Mouse (Mus musculus) stomach, embryonic 14.5 days (tissue): Measurements from ENCODE around the gene Rusc2. TPM values are rescaled to one million over a fixed set of nuclear protein-coding genes. Genes with fewer than 3 reads are reported as not detected.

Source experiments
- ATAC-seq: fragments of 200-750 bp; cut with Nextera tagmentation; 2 replicates; pipeline ENCODE4 v1.8.0; 2017; ENCODE audit warnings: low read depth, moderate TSS enrichment; ENCODE audit not compliant: insufficient number of reproducible peaks, insufficient read depth, low FRiP score
- H3K27ac ChIP-seq: fragments of 300-500 bp; sonication (generic); 2 replicates; pipeline ENCODE4 v1.5.1; 2014; ENCODE audit warnings: mild to moderate bottlenecking, low read length, moderate library complexity, mixed read lengths
- H3K27me3 ChIP-seq: fragments of 300-500 bp; sonication (generic); 2 replicates; pipeline ENCODE4 v1.6.1; 2014; ENCODE audit warnings: low read length, control low read depth, mixed read lengths; ENCODE audit not compliant: control insufficient read depth, insufficient read depth
- H3K36me3 ChIP-seq: fragments of 300-500 bp; sonication (generic); 2 replicates; pipeline ENCODE4 v1.6.1; 2014; ENCODE audit warnings: mild to moderate bottlenecking, control low read depth, low read length, moderate library complexity, mixed read lengths; ENCODE audit not compliant: control insufficient read depth, insufficient read depth
- H3K4me1 ChIP-seq: fragments of 300-500 bp; sonication (generic); 2 replicates; pipeline ENCODE4 v1.6.1; 2014; ENCODE audit warnings: low read length, control low read depth, mixed read lengths; ENCODE audit not compliant: control insufficient read depth, insufficient read depth
- H3K4me2 ChIP-seq: fragments of 300-500 bp; sonication (generic); replicated peaks from 2 replicates; pipeline ENCODE4 v1.6.1; 2014; ENCODE audit warnings: low read depth, low read length, control low read depth
- H3K4me3 ChIP-seq: fragments of 300-500 bp; sonication (generic); 2 replicates; pipeline ENCODE4 v1.5.1; 2014; ENCODE audit warnings: low read depth, low read length, control low read depth
- H3K9ac ChIP-seq: fragments of 300-500 bp; sonication (generic); replicated peaks from 2 replicates; pipeline ENCODE4 v1.6.1; 2014; ENCODE audit warnings: low read depth, mild to moderate bottlenecking, control low read depth, low read length, moderate library complexity, mixed read lengths
- H3K9me3 ChIP-seq: fragments of 300-500 bp; sonication (generic); 2 replicates; pipeline ENCODE4 v1.6.1; 2016; ENCODE audit warnings: low read depth, low read length, control low read depth; ENCODE audit not compliant: control insufficient read depth
- WGBS: fragments of 180-500 bp; shearing (Covaris S2); extraction: QIAGEN DNeasy Blood & Tissue Kit; methylation state at CpG from one replicate; pipeline ENCODE4 v1.1.7; 2014; 5-methylcytosine and 5-hydroxymethylcytosine counted together
- polyA plus RNA-seq: library from polyadenylated mRNA; unstranded; fragments of >200 nt; fragmentation: Nextera tagmentation; extraction: Ambion mirVana; gene quantifications from 2 replicates; pipeline ENCODE4 v1.2.1, GENCODE M21; 2014

Rusc2 gene
- polyA plus RNA-seq, 1 experiment from 2014 or later: 12.4 TPM

DNA sequence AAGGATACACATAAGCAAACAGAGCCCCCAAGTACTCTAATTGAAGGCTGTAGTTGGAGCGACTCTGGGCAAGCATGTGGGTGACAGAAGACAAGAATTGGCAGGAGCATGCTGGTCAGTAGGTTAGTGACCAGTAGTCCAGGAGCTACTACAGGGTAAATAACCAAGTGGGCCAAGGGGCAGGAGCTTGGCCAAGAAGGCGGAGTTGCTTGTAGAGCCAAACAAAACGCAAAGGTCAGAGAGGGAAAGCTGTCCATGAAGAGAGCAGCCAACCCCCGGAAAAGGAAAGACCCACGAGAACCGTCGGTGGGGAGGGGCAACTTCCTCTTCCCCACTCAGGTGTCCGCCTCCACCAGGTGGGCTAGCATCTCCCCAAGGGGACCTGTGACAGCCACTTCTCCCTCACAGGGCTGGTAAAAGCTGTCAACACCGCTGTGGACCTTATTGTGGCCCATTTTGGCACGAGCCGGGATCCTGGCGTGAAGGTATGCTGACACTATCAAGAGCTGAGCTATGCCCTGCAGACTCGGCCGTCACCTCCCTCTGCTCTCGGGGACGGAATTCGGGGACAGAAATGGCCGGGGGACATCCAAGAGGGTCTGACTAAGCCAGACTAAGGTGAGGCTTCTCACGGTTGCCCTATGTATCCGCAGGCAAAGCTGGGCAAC lies 41.6 kb downstream of the Rusc2 start:
- Histone ChIP-seq H3K9me3 (no peaks in the 10 kb centered on the region), H3K4me3 (no peak overlapping the region), H3K36me3 (peaks cover 44% of the 10 kb centered on the region), H3K27ac (no peak overlapping the region), H3K4me2 (no peak overlapping the region), H3K4me1 (no peaks in the 10 kb centered on the region; the same call in 1 of the 2 replicates), H3K27me3 (peaks cover 19% of the 10 kb centered on the region; the same call in 1 of the 2 replicates), H3K9ac (no peak overlapping the region)
- WGBS: 85% methylated on average over 20 of the region's 20 CpGs
- no peak for ATAC-seq

DNA sequence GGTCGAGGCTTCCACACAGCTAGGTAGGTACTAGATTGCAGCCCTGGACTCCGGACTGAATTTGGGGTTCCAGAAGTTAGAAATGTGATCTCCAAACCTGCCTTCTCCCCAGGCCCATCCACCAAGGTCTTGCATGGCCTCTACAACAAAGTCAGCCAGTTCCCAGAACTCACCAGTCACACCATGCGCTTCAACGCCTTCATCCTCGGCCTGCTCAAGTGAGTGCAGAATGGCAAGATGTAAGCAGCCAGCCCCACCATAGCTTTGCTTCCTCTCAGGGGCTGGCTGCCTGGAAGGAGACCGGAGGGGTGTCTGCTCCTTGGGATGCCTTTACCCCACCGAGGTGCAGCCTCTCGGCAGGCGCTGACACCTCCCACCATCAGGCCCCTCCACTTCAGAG lies 42.3 kb downstream of the Rusc2 start:
- no peak for ATAC-seq
- no peak overlapping the region for H3K4me2 ChIP-seq
- no peak overlapping the region for H3K27ac ChIP-seq
- no peaks in the 10 kb centered on the region for H3K9me3 ChIP-seq
- H3K36me3 ChIP-seq: peaks cover 44% of the 10 kb centered on the region
- H3K4me1 ChIP-seq: no peaks in the 10 kb centered on the region; the same call in 1 of the 2 replicates
- WGBS: 71% methylated on average over 9 of the region's 9 CpGs
- H3K9ac ChIP-seq: no peak overlapping the region
- H3K27me3 ChIP-seq: peaks cover 19% of the 10 kb centered on the region; the same call in 1 of the 2 replicates
- H3K4me3 ChIP-seq: no peak overlapping the region

DNA sequence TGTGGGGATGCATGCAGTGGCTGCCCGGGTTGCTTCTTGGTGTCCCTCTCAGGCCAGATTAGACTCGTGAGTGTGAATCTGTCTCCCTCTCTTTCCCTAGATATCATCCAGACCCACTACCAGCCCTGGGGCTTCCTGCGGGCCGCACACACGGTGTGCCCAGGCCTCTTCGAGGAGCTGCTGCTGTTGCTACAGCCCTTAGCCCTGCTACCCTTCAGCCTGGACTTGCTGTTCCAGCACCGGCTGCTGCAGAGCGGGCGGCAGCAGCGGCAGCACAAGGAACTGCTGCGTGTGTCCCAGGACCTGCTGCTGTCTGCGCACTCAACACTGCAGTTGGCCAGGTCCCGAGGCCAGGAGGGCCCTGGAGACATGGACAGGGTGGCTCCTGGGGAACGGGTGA lies 43.4 kb downstream of the Rusc2 start:
- WGBS: 34% methylated on average over 14 of the region's 14 CpGs
- Histone ChIP-seq H3K9ac (no peak overlapping the region), H3K4me1 (no peaks in the 10 kb centered on the region; the same call in 1 of the 2 replicates), H3K4me2 (peak overlapping the region; percentile 1; the same call in 1 of the 2 replicates), H3K27ac (no peak overlapping the region), H3K4me3 (no peak overlapping the region), H3K27me3 (peaks cover 19% of the 10 kb centered on the region; the same call in 1 of the 2 replicates), H3K36me3 (peaks cover 44% of the 10 kb centered on the region), H3K9me3 (no peaks in the 10 kb centered on the region)
- peak; percentile 3; the same call in 1 of the 2 replicates for ATAC-seq

GRCm38 (mm10) chr4:43425648-43426380 lies 44.0 kb downstream of the Rusc2 start:
- H3K36me3 ChIP-seq: peaks cover 44% of the 10 kb centered on the region
- H3K27ac ChIP-seq: no peak overlapping the region
- no peaks in the 10 kb centered on the region for H3K9me3 ChIP-seq
- H3K4me1 ChIP-seq: no peaks in the 10 kb centered on the region; the same call in 1 of the 2 replicates
- H3K4me2 ChIP-seq: peak overlapping the region; percentile 1; the same call in 1 of the 2 replicates
- H3K4me3 ChIP-seq: no peak overlapping the region
- H3K9ac ChIP-seq: no peak overlapping the region
- peaks cover 19% of the 10 kb centered on the region; the same call in 1 of the 2 replicates for H3K27me3 ChIP-seq
- WGBS: 38% methylated on average over 31 of the region's 31 CpGs
- peak; percentile 57 for ATAC-seq

GRCm38 (mm10) chr4:43426487-43426886 lies 44.7 kb downstream of the Rusc2 start:
- peaks cover 19% of the 10 kb centered on the region; the same call in 1 of the 2 replicates for H3K27me3 ChIP-seq
- no peak overlapping the region for H3K9ac ChIP-seq
- ATAC-seq: no peak

DNA sequence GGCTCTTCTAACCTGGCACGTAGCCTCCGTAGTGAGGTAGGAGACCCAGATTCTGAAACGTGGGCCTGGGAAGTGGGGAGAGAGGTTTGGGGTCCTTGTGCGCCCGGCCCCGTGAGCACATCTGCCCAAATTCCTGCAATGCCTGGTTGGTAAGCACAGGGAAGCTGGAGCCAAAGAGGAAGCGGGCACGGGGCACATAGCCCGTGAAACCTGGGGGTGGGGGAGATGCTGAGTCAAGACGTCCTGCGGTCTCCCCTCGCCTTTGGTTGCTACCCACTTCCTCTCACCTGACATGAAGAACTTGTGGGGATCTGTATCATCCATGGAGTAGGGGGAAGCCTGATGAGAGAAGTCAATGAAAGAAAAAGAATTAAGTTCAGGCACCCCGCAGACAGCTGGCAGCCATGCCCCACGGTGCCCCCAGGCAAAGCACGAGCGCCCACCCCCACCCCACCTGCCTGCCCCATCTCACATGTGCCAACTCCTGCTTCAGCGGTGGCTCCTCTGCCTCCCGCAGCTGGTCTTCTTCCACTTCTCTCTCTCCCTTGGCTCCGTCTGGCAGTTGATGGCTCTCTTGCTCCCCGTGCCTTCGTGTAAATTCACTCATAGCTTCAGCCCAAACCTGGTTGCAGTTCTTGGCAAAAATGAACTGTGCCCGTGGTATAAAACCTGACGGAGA lies 45.9 kb downstream of the Rusc2 start:
- 30% methylated on average over 23 of the region's 23 CpGs for WGBS
- no peak overlapping the region for H3K4me2 ChIP-seq
- no peak for ATAC-seq
- peaks cover 19% of the 10 kb centered on the region; the same call in 1 of the 2 replicates for H3K27me3 ChIP-seq
- H3K36me3 ChIP-seq: peaks cover 36% of the 10 kb centered on the region
- H3K9ac ChIP-seq: no peak overlapping the region
- no peak overlapping the region for H3K27ac ChIP-seq
- no peaks in the 10 kb centered on the region for H3K9me3 ChIP-seq
- no peak overlapping the region for H3K4me3 ChIP-seq
- H3K4me1 ChIP-seq: no peaks in the 10 kb centered on the region; the same call in 1 of the 2 replicates

More at GRCm38 (mm10) chr4:43426487-43426886, 44.7 kb downstream of the Rusc2 start:
- H3K4me2 ChIP-seq: no peak overlapping the region
- H3K4me1 ChIP-seq: no peaks in the 10 kb centered on the region; the same call in 1 of the 2 replicates
- no peaks in the 10 kb centered on the region for H3K9me3 ChIP-seq
- H3K36me3 ChIP-seq: peaks cover 44% of the 10 kb centered on the region
- 64% methylated on average over 10 of the region's 10 CpGs for WGBS
- H3K27ac ChIP-seq: no peak overlapping the region
- no peak overlapping the region for H3K4me3 ChIP-seq

DNA sequence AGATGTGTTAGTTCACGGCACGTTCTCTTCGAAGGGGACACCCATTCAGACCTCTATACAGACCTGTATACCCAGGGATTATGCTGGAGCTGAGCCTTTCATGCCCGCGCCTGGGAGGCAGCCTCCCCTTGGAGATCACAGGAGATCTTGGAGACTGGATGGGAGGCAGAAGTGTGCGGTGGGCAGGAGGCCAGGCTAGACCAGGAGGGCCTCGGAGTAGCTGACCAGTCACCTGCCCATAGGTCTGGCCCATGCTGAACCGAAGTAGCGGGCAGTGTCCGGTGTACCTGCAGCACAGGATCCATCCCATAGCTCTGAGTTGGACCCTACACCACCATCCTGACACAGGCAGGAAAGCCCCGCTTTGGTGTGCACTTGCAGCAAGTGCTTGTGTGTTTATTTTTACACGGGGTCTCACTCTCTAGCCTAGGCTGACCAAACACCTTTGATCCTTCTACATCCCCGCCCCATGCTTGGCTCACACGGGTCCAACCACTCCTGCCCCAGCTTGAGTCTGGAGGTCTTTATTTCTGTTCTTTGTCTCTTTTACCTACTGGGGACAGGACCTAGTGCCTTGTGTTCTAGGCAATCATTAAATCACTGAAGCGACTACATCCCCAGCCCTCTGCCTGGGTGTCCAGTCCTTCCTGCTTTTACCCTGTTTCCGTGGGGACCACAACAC lies 46.5 kb downstream of the Rusc2 start:
- no peak for ATAC-seq
- H3K27ac ChIP-seq: no peak overlapping the region

More for the DNA sequence above, 46.5 kb downstream of the Rusc2 start:
- H3K4me2 ChIP-seq: no peak overlapping the region
- no peak overlapping the region for H3K9ac ChIP-seq
- H3K4me1 ChIP-seq: no peaks in the 10 kb centered on the region; the same call in 1 of the 2 replicates
- peaks cover 19% of the 10 kb centered on the region; the same call in 1 of the 2 replicates for H3K27me3 ChIP-seq
- WGBS: 33% methylated on average over 16 of the region's 16 CpGs
- no peaks in the 10 kb centered on the region for H3K9me3 ChIP-seq
- no peak overlapping the region for H3K4me3 ChIP-seq
- H3K36me3 ChIP-seq: peaks cover 31% of the 10 kb centered on the region
